In genomic region chr9:15064176-15064575, GRCm38 (mm10) we compare ENCODE assay signal across 31 mouse cellular contexts. TPM values are rescaled to one million over a fixed set of nuclear protein-coding genes. Genes with fewer than 3 reads are reported as not detected.
A peak's percentile ranks its signal among the peaks of the same experiment; 100 is the strongest.
DNase-seq lines count a peak whose midpoint lies in the region; ATAC-seq and TF ChIP-seq lines count a peak whose summit lies in the region.
"Had no signal": no experiment of that assay in that cellular context is flagged by ENCODE, and none has a peak within 500 bp of the region (broad histone marks: within the 10 kb centered on the region; RNA-seq: fewer than 3 reads in every experiment).

No protein-coding gene starts in this region.

- in situ Hi-C loops in CH12.LX (cut with MboI; ENCODE audit: low pct_ligation_motif_present, low pct_unique_long_range_greater_than_20kb, low sequenced_read_pairs) = no loop called here

- no peaks in the 10 kb centered on the region for H3K79me2 ChIP-seq in CH12.LX (replicated peaks; ENCODE audit: control insufficient read depth, extremely low read depth, insufficient read depth, poor library complexity, severe bottlenecking)

- peaks cover 0 to under 1% of the 10 kb centered on the region in 2 experiments; a peak in 1 of 4 replicates for H3K4me1 ChIP-seq in CH12.LX (ENCODE audit: control insufficient read depth in 1 of 2, insufficient read depth in 2 of 2)
- H3K4me1 ChIP-seq in intestine, embryonic 16.5 days (ENCODE audit: control insufficient read depth, insufficient read depth, low read length) = no peaks in the 10 kb centered on the region; the same call in 1 of the 2 replicates
- H3K4me1 ChIP-seq in thymus, adult 2 months (replicated peaks; ENCODE audit: control insufficient read depth, insufficient read depth, low read length) = peaks cover 7% of the 10 kb centered on the region
- peaks cover 14% of the 10 kb centered on the region for H3K4me1 ChIP-seq in heart, embryonic 10.5 days
- H3K4me1 ChIP-seq in embryonic facial prominence, embryonic 10.5 days = peaks cover 5% of the 10 kb centered on the region; the same call in 1 of the 2 replicates
- H3K4me1 ChIP-seq: hindbrain, embryonic 15.5 days; liver, embryonic 15.5 days; midbrain, embryonic 10.5 days; neural tube, embryonic 15.5 days had no signal

- DNase-seq in CD4-positive helper T cell, adult 2 months (ENCODE audit: low read depth, low spot score) = peak; percentile 61
- no peak for DNase-seq in CH12.LX (ENCODE audit: extremely low read depth)
- peak; percentile 7 for DNase-seq in splenic B cell, adult 2 months (ENCODE audit: low read depth, low spot score)
- no peak for DNase-seq in thymus, adult 2 months
- no peak for DNase-seq in heart, embryonic 10.5 days (ENCODE audit: low spot score)
- no peak for DNase-seq in embryonic facial prominence, embryonic 10.5 days (ENCODE audit: low spot score)
- DNase-seq: adrenal gland, postnatal 36 days; cerebellum, adult 11 months; cerebellum, adult 9-11 months; gastrocnemius, postnatal 10 days; kidney, adult 8-10 months; kidney, postnatal 10 days; layer of hippocampus, postnatal 36 days; spleen, adult 18-20 months; thymus, postnatal 25 days had no signal

- TF ChIP-seq EP300 in CH12.LX (IDR thresholded peaks at IDR 0.05; ENCODE audit: low read length) = no peak

- ATAC-seq in intestine, embryonic 16.5 days = peak; percentile 68
- ATAC-seq: forebrain, embryonic 16.5 days; lung, postnatal 0 days had no signal

- TF ChIP-seq RAD21 in CH12.LX (IDR thresholded peaks at IDR 0.05; ENCODE audit: low read depth, low read length) = no peak

- H3K27ac ChIP-seq in CH12.LX (ENCODE audit: insufficient read depth, low read depth) = no peak overlapping the region
- H3K27ac ChIP-seq in intestine, embryonic 16.5 days (ENCODE audit: low read length) = no peak overlapping the region
- no peak overlapping the region for H3K27ac ChIP-seq in thymus, adult 2 months (ENCODE audit: control insufficient read depth, insufficient read depth, low read length)
- no peak overlapping the region for H3K27ac ChIP-seq in heart, embryonic 10.5 days
- no peak overlapping the region for H3K27ac ChIP-seq in embryonic facial prominence, embryonic 10.5 days (replicated peaks)
- H3K27ac ChIP-seq: forebrain, embryonic 10.5 days; heart, embryonic 13.5 days; hindbrain, embryonic 15.5 days; liver, embryonic 15.5 days; macrophage; midbrain, embryonic 10.5 days; neural tube, embryonic 15.5 days had no signal

- no peak for TF ChIP-seq CTCF in CH12.LX (conservative IDR thresholded peaks at IDR 0.05 in 1 of 2, IDR thresholded peaks at IDR 0.05 in 1 of 2; ENCODE audit: low read depth in 2 of 2, low read length in 2 of 2)
- TF ChIP-seq CTCF in thymus, adult 2 months (IDR thresholded peaks at IDR 0.05; ENCODE audit: borderline replicate concordance, control insufficient read depth, extremely low read depth, insufficient read depth, low read length, poor library complexity) = no peak

- H3K4me3 ChIP-seq in CH12.LX (replicated peaks in 1 of 3; ENCODE audit: low read depth in 2 of 3, low read length in 2 of 3, poor library complexity in 1 of 3) = no peak overlapping the region
- no peak overlapping the region for H3K4me3 ChIP-seq in intestine, embryonic 16.5 days (ENCODE audit: low read length)
- no peak overlapping the region for H3K4me3 ChIP-seq in thymus, adult 2 months (ENCODE audit: control insufficient read depth, insufficient read depth, low read length)
- no peak overlapping the region for H3K4me3 ChIP-seq in heart, embryonic 10.5 days
- no peak overlapping the region for H3K4me3 ChIP-seq in embryonic facial prominence, embryonic 10.5 days
- H3K4me3 ChIP-seq: forebrain, embryonic 10.5 days; heart, embryonic 13.5 days; hindbrain, embryonic 15.5 days; liver, embryonic 15.5 days; midbrain, embryonic 10.5 days; neural tube, embryonic 15.5 days had no signal

- H3K9ac ChIP-seq in CH12.LX (ENCODE audit: insufficient read depth, low read depth) = no peak overlapping the region
- H3K9ac ChIP-seq in intestine, embryonic 16.5 days (ENCODE audit: low read depth, low read length) = no peak overlapping the region
- H3K9ac ChIP-seq: heart, embryonic 13.5 days; hindbrain, embryonic 15.5 days; liver, embryonic 15.5 days; neural tube, embryonic 15.5 days had no signal

- 7% methylated on average over 1 of the region's 1 CpGs for WGBS in intestine, embryonic 16.5 days
- WGBS in thymus, adult 2 months = 36% methylated on average over 1 of the region's 1 CpGs
- 7% methylated on average over 1 of the region's 1 CpGs for WGBS in heart, embryonic 10.5 days
- 34% methylated on average over 1 of the region's 1 CpGs for WGBS in embryonic facial prominence, embryonic 10.5 days

- no peaks in the 10 kb centered on the region for H3K9me3 ChIP-seq in CH12.LX (replicated peaks; ENCODE audit: low read length)
- no peaks in the 10 kb centered on the region for H3K9me3 ChIP-seq in intestine, embryonic 16.5 days (ENCODE audit: control insufficient read depth, low read length)
- H3K9me3 ChIP-seq in heart, embryonic 10.5 days = no peaks in the 10 kb centered on the region
- H3K9me3 ChIP-seq in embryonic facial prominence, embryonic 10.5 days = no peaks in the 10 kb centered on the region
- H3K9me3 ChIP-seq: forebrain, embryonic 10.5 days; heart, embryonic 13.5 days; hindbrain, embryonic 15.5 days; liver, embryonic 15.5 days; midbrain, embryonic 10.5 days; neural tube, embryonic 15.5 days had no signal

- no peaks in the 10 kb centered on the region for H3K36me3 ChIP-seq in CH12.LX (replicated peaks in 1 of 2; ENCODE audit: control insufficient read depth in 1 of 2, insufficient read depth in 1 of 2, low read length in 1 of 2)
- H3K36me3 ChIP-seq in intestine, embryonic 16.5 days (ENCODE audit: control insufficient read depth, insufficient read depth, low read length) = no peaks in the 10 kb centered on the region
- H3K36me3 ChIP-seq in splenic B cell, adult 2 months (ENCODE audit: control insufficient read depth, insufficient read depth, low read length, poor library complexity, severe bottlenecking) = no peaks in the 10 kb centered on the region
- no peaks in the 10 kb centered on the region for H3K36me3 ChIP-seq in thymus, adult 2 months (ENCODE audit: control insufficient read depth, insufficient read depth, low read length)
- H3K36me3 ChIP-seq in heart, embryonic 10.5 days = no peaks in the 10 kb centered on the region
- no peaks in the 10 kb centered on the region for H3K36me3 ChIP-seq in embryonic facial prominence, embryonic 10.5 days (replicated peaks)
- H3K36me3 ChIP-seq: forebrain, embryonic 10.5 days; heart, embryonic 13.5 days; hindbrain, embryonic 15.5 days; liver, embryonic 15.5 days; midbrain, embryonic 10.5 days; neural tube, embryonic 15.5 days had no signal

- no peak for TF ChIP-seq POLR2A in CH12.LX (IDR thresholded peaks at IDR 0.05; ENCODE audit: low read depth, low read length)
- no peak for TF ChIP-seq POLR2A in thymus, adult 2 months (IDR thresholded peaks at IDR 0.05; ENCODE audit: control insufficient read depth, extremely low read depth, insufficient read depth, low read length, poor library complexity)

- 0 out of 2 replicates have a peak overlapping the region, but pooled peaks have one; percentile 21 for H3K4me2 ChIP-seq in CH12.LX (ENCODE audit: insufficient read depth, low read depth, poor library complexity, severe bottlenecking)
- no peak overlapping the region for H3K4me2 ChIP-seq in intestine, embryonic 16.5 days (ENCODE audit: low read depth, low read length)
- H3K4me2 ChIP-seq: heart, embryonic 13.5 days; hindbrain, embryonic 15.5 days; liver, embryonic 15.5 days; neural tube, embryonic 15.5 days had no signal

- dilution Hi-C loops in CH12.LX (cut with MboI; ENCODE audit: extremely low pct_ligation_motif_present, extremely low pct_unique_long_range_greater_than_20kb, low sequenced_read_pairs) = no loop called here

- H3K27me3 ChIP-seq in CH12.LX (replicated peaks) = no peaks in the 10 kb centered on the region
- H3K27me3 ChIP-seq in intestine, embryonic 16.5 days (replicated peaks; ENCODE audit: control insufficient read depth, insufficient read depth, low read length) = no peaks in the 10 kb centered on the region
- no peaks in the 10 kb centered on the region for H3K27me3 ChIP-seq in splenic B cell, adult 2 months (ENCODE audit: control insufficient read depth, insufficient read depth, low read length, poor library complexity, severe bottlenecking)
- no peaks in the 10 kb centered on the region for H3K27me3 ChIP-seq in thymus, adult 2 months (ENCODE audit: control insufficient read depth, insufficient read depth, low read length)
- no peaks in the 10 kb centered on the region for H3K27me3 ChIP-seq in heart, embryonic 10.5 days (ENCODE audit: insufficient read depth, poor library complexity, severe bottlenecking)
- no peaks in the 10 kb centered on the region for H3K27me3 ChIP-seq in embryonic facial prominence, embryonic 10.5 days (replicated peaks; ENCODE audit: low read depth, poor library complexity, severe bottlenecking)
- H3K27me3 ChIP-seq: heart, embryonic 13.5 days; hindbrain, embryonic 15.5 days; liver, embryonic 15.5 days; neural tube, embryonic 15.5 days had no signal

TF ChIP-seq in CH12.LX, 34 proteins besides CTCF, POLR2A, EP300 and RAD21:
- TF ChIP-seq MXI1 (IDR thresholded peaks at IDR 0.05; ENCODE audit: low read depth, low read length) = no peak
- no peak for TF ChIP-seq CHD1 (IDR thresholded peaks at IDR 0.05; ENCODE audit: low read depth, low read length)
- TF ChIP-seq MAFK (IDR thresholded peaks at IDR 0.05; ENCODE audit: insufficient replicate concordance, low read length) = no peak
- no peak for TF ChIP-seq MAX (IDR thresholded peaks at IDR 0.05; ENCODE audit: low read length)
- TF ChIP-seq NELFE (IDR thresholded peaks at IDR 0.05; ENCODE audit: low read depth, low read length) = no peak
- no peak for TF ChIP-seq MEF2A (IDR thresholded peaks at IDR 0.05; ENCODE audit: borderline replicate concordance, low read depth, low read length)

RNA-seq across cellular contexts. Expression of gene Panx1, which starts 18.9 kb away (rescaled TPM):
- total RNA-seq in CH12.LX (2012; rRNA removed) (15.6 and 19.7 TPM in 2 replicates), CH12.LX (2014; rRNA removed) (20.0 and 27.9 TPM in 2 replicates)
- polyA plus RNA-seq in CH12.LX (2012; ENCODE audit: insufficient read length, low read depth) = 40.0 and 54.0 TPM in 2 replicates
- 27.8 and 30.3 TPM in 2 replicates for polyA plus RNA-seq in intestine, embryonic 16.5 days (2015; fragmentation: Nextera tagmentation; extraction: Ambion mirVana)
- 145 and 155 TPM in 2 replicates for polyA plus RNA-seq in thymus, adult 2 months (2012; rRNA removed)
- polyA plus RNA-seq in heart, embryonic 10.5 days (2016; fragmentation: Nextera tagmentation; extraction: Ambion mirVana) = 26.9 and 43.7 TPM in 2 replicates
- 68.7 and 70.9 TPM in 2 replicates for polyA plus RNA-seq in embryonic facial prominence, embryonic 10.5 days (2016; fragmentation: Nextera tagmentation; extraction: Ambion mirVana)

RNA-seq across cellular contexts. Expression of gene Hephl1, which starts 47.7 kb away (rescaled TPM):
- total RNA-seq in CH12.LX (2012; rRNA removed) = not detected in 2 replicates
- not detected in 2 replicates for total RNA-seq in CH12.LX (2014; rRNA removed)
- not detected in 2 replicates for polyA plus RNA-seq in CH12.LX (2012; ENCODE audit: insufficient read length, low read depth)
- polyA plus RNA-seq in intestine, embryonic 16.5 days (2015; fragmentation: Nextera tagmentation; extraction: Ambion mirVana) = not detected in 2 replicates
- polyA plus RNA-seq in thymus, adult 2 months (2012; rRNA removed) = 0.05 and 0.09 TPM in 2 replicates
- polyA plus RNA-seq in heart, embryonic 10.5 days (2016; fragmentation: Nextera tagmentation; extraction: Ambion mirVana) = not detected in 2 replicates
- polyA plus RNA-seq in embryonic facial prominence, embryonic 10.5 days (2016; fragmentation: Nextera tagmentation; extraction: Ambion mirVana) = not detected in 2 replicates
- total RNA-seq: common myeloid progenitor, adult 5-6 weeks; granulocyte monocyte progenitor cell, adult 5-6 weeks; layer of hippocampus, adult 18-20 months; layer of hippocampus, postnatal 36 days; left cerebral cortex, postnatal 10 days had no signal
- polyA plus RNA-seq: embryonic facial prominence, embryonic 11.5 days; forebrain, embryonic 10.5 days; forebrain, embryonic 16.5 days; heart, embryonic 13.5 days; hindbrain, embryonic 15.5 days; limb, embryonic 11.5 days; liver, embryonic 15.5 days; lung, postnatal 0 days; macrophage; midbrain, embryonic 10.5 days had no signal

Comparison
In these comparisons a context has a peak if more than half of its experiments do, and no peak if none do; other contexts are left out.
1. DNase-seq: peak in CD4-positive helper T cell, adult 2 months (single experiment) and splenic B cell, adult 2 months (single experiment); none in CH12.LX (single experiment), thymus, adult 2 months (single experiment), heart, embryonic 10.5 days (single experiment) and embryonic facial prominence, embryonic 10.5 days (single experiment).